Mouse (Mus musculus): Measurements from ENCODE around the gene Nt5c3.

Gene Nt5c3

DNA sequence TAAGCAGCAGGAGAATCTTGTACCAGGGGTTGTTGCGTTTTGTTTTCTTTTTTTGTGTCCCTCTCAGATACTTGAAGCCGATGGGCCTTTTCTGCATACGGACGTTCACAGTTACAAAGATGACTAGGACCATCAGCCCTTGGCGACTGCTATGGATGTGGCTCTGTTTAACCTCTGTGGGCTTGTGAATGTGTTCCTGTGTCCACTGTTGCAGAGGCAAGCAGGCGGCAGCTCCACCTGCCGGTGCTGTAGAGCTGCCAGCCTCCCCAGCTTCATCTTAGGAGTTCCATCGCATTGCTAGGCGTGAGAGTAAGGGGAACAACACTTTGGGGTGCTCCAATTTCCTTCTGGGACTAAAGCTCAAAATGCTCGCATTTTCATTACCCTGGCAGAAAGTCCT lies 88.2 kb downstream of the Nt5c3 start:
- peak; percentile 16 for DNase-seq (ENCODE audit: low spot score)

DNA sequence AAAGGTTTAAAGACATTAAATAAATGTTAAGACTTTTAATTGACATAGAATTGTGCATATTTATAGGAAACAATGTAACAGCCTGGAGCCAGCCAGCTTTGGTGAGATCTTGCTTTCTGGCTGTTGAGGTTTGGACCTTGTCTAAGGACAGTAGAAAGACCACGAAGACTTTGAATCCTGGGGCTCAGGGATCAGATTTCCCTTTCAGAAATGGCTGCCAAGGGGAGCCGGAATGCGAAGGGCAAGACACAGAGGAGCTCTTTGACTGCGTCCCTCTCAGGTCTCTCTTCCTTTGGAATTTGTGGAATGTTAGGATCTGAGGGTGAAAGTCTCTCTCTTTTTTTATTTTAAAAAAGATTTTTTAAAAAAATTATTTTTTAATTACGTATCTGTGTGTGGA lies 89.0 kb downstream of the Nt5c3 start:
- DNase-seq (ENCODE audit: low spot score), result no peak

- DNase-seq (ENCODE audit: low spot score), result no peak
Measured at GRCm38 (mm10) chr6:56832830-56833229, 90.9 kb downstream of the Nt5c3 start.

GRCm38 (mm10) chr6:56832407-56832796 lies 91.3 kb downstream of the Nt5c3 start:
- no peak for DNase-seq (ENCODE audit: low spot score)
